Mouse (Mus musculus) lung, postnatal 25 days (tissue): ENCODE measurements around the gene Gls.

Source experiments
- DNase-seq: peaks from one replicate; pipeline ENCODE4 v3.0.0; 2022; ENCODE audit warnings: low spot score

The Gls gene

DNA sequence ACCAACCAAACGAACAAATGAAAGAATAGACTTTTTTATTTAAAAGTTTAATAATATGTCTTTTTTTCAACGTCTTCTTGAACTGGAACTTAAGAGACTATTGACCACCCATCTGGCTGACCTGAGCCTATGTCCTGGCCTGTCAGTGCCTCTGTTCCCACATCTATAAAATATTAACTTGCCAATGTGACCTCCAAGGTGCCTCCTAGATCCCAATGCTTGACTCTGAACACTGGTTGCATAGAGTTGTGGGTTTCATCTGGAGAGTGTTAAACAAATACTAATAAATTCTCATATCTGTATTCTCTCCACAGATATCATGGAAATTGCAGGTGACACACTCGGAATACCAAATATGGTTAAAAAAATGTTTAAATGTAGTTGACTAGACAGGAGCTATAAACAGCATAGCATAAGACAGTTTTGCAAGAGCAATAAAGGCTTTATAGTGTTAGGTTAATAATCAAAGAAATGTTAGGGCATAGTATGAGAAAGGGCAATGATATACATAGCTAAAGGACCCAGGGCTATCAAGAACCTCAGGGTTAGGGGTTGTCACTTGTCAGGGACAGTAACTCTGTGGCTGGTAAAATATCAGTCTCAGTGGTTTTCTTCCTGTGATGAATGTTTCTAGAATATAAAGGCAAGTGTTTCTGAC, 16.0 kb upstream of the Gls start:
- no peak for DNase-seq

DNA sequence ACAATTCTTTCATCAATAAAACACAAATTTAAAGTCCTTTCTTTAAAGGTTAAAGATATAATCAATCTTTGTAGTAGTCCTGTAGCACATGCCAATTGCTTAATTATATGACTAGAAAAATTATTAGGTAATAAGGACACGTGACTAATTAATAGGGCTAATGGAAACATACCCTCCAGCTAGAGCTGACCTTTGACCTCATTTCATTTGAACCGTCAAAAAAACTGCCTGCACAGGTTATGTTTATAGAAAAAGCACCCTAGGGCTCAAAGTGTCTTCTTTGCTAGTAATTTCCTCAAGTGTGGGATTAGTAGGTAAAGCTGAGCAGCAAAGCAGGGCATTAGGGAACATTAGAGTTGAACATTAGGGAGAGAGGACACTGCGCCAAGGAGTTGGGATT, 9.2 kb upstream of the Gls start:
- no peak for DNase-seq

DNA sequence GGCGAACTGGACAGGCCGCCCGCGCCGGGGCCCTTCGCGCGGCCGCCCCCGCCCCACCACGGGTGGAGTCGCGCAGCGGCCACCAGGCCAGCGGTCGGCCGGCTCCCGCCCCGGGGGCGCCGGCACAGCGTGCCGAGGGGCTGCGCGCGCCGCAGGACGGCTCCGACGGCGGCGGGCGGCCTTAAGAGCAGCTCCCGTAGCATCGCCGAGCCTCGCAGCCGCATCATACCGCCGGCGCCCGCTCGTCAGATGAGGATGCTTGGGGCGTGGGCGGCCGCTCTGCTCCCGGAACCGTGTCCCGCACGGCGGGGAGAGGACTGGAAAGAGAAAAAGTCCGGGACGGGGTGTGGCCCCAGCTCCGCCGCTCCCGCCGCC, 279 bp downstream of the Gls start:
- no peak for DNase-seq

DNA sequence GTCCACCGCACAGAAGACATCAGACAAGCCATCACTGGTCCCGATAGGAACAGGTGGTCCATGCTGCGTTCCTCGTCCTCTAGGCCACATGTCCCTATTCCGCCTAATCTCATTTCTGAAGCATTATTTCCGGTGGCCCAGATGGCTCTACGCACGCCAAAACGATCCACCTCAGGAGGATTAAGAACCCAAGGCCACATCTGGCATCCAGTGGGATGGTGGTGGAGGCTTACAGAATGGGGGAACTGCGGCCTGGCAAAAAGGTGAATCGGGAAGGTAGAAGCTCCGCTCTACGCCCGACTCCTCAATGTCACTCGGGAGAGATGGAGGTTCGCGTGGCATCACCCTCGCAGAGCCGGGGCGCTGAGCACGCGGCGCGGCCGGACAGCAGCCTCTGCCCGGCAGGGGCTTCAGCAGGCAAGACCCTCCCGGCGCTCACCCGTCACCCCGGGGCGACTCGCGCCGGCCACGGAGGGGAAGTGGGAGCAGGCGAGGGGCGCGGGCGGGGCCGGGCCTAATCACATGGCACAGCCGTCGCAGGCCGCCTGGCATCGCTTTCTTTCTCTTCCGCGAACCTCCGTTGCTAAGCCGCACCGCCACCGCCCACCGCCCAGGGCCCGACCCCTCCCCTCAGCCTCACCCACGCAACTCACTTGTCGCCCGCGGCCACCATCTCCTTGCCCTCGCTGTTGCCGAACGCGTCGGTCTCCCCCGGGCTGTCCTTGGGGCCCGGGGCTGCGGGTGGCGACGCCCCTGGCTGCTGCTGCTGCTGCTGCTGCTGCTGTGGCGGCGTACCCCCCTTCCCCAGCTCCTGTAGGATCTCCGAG, 880 bp downstream of the Gls start:
- peak; percentile 51 for DNase-seq

DNA sequence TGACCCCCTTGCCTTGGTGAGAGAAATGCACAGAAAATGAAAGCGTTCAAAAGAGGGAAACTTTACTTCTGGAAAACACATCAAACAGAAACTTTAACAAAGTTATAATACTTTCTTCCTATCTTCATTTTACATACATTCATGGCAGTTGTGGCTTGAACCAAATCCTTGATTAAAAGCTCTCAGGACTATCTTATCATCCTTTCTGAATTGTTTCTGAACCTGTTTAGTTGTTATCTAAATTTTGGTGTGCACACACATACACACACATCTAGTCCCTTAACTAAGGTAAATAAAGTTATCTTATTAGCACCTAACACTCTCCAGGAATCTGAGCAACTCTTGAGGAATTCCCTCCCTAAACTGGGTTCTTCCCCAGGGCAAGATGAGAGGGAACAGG, 2.6 kb downstream of the Gls start:
- DNase-seq = no peak

DNA sequence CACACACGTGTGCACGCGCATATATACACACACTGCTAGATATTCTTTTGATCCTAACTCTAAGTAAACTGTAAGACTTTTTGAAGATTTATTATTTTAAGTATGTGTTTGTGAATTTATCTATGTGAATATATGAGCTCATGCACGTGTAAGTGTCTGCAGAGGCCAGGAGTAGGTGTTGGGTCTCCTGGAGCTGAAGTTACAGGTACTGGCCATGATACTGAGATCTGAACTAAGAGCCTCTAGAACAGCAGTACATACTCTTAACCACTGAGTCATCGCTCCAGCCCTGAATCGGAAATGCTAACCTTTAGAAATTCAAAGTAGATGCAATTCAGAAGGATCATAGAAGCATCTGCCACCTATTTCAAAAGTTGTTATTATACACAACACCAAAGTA, 4.9 kb downstream of the Gls start:
- no peak for DNase-seq

DNA sequence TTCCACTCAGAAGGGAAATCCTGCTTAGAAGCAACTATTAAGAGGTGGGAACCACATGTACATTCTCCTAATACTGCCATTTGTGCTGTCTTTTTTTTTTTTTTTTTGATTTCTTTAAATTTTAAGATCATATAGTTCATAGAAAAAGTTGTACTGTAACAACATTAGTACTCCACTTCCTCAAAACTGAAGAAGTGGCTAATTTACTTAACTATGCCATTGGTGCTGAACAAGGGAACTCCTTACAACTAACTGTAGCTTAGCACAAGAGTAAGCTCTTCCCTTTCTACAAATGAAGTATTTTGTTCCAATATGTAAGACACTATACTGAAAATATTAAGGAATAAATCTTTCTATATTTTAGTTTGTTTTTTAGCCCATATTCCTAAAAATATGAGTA, 6.6 kb downstream of the Gls start:
- no peak for DNase-seq

DNA sequence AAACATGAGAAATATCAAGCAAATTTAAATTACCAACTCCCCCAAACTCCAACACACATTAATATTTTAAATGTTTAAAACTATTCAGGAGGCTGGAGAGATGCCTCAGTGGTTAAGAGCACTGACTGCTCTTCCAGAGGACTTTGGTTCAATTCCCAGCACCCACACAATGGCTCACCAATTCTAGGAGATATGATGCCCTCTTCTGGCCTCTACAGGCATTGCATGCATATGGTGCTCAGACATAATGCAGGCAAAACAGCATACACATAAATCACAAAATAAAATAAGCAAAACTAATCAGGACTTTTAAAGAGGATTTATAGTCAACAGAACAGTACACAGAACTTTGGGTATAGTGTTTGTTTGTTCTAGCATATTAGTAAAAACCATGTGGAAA, 16.3 kb downstream of the Gls start:
- no peak for DNase-seq

DNA sequence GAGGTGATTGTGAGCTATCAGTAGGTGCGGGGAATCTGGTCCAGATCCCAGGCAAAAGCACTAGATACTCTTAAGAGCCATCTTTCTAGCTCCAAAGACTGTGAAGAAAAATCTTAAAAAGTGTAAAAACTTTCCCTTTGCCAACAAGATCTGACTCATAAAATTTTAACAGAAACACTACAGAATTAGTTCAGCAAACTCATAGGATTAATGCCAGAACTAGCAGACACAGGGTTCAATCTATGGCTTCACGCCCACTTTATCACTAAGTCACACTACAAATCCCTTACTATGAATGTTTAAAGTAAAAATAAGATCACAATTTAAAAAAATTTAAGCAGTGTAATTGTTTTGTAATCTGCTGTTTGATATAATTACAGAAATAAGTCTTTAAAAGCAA, 50.0 kb downstream of the Gls start:
- no peak for DNase-seq

DNA sequence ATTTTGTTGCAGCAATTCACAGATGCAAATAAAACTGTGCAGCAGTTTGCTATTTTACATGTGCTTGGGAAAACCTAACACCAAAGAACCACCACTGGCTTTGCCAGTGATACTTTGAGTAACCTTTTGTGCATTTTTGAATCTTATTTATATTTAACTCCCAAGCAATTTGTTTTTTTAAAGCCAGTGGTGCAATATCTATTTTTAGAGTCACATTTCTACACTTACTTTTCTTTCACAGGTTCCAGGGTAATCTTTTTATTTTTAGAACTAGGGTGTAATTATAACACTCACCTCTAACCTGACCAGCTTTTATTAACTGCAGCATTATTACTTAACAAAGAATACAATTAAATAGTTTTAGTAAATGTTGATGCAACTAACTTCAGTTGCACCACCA, 51.0 kb downstream of the Gls start:
- DNase-seq = no peak

DNA sequence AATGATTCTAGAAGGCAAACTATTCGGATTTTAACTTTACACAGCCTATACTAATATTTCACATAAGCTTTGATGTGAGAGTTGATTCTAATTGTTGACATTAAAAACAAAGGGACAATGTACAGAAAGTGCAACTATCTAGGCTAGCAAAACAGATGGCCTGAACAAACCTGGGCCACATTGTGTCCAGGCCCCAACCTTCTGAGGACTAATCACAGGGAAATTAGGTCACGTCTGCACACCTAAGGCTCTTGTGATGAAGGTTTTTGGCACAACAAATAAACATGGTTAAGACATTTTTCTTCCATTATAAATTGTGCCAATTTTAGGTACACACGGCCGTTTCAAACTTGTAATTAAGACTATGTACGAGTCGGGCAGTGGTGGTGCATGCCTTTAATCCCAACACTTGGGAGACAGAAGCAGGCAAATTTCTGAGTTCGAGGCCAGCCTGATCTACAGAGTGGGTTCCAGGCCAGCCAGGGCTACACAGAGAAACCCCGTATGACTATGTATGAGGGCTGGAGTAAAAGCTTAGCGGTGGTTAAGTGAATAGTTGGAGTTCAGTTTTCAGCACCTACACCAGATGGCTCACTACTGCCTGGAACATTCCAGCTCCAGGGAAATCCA, 53.0 kb downstream of the Gls start:
- no peak for DNase-seq

DNA sequence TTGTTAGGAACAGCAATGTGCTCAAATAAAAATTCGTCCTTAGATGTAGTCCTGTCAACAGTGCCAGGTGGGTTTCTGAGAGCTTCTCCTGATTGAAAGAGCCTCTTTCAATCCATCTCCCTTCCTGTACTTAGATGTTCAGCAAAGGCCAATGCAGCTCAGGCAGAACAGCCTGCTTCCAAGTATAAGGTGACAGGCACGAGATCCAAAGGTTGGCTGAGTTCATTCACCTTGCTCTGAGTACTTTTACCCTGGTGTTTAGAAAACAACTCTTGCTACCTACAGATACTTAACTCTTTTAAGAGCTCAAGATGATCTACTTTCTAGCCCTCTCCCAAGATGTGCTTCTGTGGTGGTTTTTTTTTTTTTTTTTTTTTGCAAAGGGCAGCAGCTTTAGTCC, 56.0 kb downstream of the Gls start:
- DNase-seq = no peak

DNA sequence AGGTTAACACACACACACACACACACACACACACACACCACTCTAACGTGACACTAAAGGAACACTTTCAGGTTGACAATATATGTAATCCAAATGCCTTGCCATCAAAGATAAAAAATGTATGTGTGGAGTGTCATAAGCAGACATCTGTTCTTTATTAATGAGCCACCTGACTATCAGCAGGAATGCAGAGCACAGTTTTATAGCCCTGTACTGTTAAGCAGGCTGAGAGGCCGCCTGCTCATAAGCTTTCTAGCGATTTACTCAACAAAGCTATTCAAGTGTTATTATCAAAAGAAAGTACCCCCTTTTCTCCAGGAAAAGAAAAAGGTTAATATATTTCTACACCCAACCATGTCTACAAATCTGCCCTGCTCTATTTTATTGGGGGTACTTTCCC, 57.0 kb downstream of the Gls start:
- no peak for DNase-seq

DNA sequence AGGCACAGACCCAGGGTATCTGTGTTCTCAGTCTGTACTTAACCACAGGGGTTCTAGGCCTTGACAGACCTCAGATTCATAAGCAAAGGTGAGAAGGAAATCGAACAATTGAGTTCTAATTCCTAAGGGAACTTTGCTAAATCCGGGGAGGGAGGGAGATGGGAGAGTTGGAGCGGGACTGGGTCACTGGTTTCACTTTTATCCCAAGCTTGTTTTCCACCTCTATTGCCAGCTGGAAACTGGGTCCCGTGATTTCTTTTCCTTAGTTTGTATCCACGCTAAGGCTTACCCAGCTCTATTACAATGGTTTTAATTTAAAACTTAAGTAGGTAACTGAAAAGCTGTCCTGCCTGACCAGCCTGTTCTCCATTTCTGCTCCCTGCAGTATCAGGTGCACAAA, 57.7 kb downstream of the Gls start:
- DNase-seq = no peak

DNA sequence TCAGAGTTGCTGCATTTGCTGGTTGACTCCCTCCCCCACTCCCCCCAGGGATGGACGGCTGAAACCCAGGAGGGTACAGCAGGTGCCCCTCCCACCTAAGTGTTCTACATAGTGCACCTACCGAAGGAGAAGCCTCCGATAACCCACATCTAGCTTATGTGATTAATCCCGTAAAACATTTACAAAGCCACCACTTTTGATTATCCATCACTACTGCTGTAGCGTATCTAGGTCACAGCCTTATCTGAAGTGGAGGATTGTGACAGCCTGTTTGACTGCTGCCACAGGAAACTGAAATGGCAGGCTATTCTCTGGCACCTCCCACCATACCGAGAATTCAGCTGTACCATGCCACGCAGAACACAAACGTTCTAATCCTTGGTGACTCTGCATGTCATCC, 61.8 kb downstream of the Gls start:
- DNase-seq = no peak

DNA sequence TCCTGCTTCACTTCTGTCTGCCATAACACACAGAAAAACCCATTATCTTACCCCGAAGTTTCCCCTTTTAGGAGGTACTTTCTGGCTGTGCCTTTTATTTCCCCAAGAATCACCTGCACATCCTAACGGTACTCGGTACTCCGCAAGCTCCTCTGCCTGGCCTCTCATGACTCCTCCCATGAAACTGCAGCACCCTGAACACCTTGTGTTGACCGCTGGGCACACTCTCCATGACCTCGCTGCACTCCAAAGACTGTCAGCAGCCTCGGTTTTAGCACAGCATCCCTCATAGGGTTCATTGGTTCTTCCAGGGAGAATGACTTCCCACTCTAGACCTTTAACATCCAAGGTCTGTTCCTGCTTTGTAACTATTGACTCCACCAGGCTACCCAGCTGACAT, 62.3 kb downstream of the Gls start:
- DNase-seq = no peak

DNA sequence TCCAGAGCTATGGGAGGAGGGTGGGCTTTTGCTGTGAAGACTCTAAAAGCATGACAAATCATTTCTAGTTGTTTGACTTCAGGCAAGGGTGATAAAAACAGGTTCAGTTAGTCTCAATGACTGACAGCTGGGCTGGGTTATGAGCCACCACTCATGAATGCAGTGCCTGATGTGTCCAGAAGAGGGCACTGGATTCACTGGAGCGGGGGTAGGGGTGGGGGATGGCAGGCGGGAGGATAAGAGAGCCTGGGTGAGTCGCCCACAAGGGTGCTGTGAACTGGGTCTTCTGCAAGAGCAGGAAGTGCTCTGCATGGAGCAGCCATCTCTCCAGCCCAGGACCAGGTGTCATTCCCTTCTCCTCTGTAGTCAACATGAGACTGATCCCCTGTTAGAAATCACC, 63.0 kb downstream of the Gls start:
- no peak for DNase-seq

DNA sequence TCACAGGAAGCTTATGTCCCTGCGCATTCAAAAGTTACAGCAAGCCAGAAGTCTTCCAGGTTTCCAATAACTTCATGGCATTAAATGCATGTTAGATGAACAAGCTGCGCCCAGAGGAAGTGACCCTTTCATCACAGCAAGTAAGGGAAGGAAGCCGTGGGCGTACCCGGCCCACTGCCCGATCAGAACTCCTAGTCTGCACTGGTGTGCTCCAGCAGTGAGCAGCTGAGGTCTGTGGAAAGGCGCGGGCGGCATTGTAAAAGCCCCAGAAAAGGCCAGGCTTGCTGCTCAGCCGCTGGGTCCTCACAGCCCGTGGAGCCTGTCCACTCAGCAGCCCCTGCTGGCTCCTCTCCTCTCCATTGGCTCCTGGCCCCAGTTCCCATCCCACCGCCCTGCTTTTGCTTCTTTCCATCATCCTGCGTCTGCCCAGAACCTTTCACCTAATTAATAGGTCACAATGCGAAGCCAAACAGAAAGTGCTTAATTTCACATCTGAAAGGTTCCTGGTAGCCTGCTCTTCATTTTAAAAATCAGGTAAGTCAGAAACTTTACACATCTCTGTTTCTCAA, 66.3 kb downstream of the Gls start:
- no peak for DNase-seq

DNA sequence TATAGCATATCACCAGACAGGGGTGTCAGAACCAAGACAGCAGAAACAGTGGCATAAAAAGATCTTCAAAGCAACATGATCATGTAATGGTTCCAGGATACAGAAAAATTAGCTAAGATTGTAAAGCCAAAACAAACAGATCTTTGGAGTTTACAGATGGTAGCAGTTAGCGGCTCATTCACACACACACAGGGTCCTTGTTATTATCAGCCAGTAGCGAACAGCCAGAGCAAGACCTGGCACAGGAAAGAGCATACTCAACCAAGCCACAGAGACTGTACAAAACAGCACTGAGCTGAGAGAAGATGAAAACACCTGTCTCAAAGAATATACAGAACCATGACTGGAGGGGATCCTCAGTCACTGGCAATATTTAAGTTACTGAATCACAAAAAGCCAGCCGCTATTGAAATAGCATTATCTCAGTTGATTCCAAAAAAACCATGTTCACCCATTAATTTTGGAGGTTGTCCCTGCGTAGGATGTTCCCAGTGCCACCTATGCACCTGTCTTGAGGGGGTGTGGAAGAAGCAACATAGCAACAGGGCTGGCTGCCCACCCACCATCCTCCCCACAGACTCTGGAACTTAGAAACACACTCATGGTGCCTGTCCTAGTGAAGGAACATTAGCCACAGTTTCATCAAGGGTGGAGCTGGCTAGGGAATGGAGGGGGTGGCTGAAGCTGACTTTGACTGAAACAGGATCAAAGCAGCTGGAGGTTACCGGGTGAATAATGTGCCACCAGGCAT, 69.2 kb downstream of the Gls start:
- no peak for DNase-seq

DNA sequence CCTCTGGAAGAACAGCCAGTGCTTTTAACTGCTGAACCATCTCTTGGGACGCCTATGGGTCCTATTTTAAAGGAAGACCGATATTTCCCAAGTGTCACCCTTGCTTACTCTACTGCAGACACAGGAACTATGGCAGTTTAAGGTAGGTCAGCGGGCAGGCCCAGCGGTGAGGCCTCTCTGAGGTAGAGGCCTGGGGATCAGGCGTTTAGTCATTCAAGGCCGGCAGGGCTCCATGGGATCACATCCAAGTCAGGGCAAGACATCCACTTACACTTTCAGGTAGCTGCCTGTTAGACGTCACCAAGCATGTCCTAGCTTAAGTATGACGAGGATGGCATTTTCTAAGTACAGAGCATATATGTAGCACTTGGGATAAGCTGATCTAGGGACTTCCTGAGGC, 71.9 kb downstream of the Gls start:
- no peak for DNase-seq

DNA sequence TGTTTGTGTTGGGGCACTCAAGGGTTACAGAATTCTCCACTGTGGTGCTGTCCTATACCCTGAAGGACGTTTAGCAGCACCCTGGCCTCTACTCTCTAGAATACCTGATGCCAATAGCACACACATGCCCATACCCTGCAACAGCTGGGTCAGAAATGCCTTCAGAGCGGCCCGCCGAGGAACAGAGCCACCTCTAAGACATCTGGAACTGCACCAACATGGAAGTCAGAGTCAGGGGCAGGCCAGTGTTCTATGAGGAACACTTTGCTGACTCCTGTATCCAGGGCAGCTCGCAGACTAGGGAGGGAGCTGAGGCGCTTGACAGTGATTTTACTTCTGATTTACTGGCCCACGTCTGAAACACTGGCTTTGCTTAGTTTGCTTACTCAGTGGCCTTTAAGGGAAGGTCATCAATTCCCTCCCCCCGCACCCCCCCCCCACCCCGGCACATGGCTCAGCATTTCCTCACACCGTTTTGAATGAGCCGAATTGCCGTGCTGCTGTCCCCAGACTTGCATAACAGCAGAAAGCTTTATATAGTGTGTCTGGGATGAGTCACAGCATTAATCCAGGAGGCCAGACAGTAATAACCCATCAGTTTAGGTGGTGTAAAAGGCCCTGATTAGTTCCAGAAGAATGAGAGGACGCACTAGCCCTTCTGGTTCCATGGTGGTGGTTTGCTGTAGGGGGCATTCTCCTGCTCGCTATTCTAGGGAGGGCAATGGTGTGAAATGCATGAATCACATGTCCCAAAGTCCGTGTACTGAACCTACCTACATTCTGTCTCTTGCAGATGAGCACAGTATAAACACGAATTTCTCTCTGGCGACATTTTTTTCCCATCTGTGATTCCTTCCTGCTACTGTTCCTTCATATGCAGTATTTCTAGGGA, 74.3 kb downstream of the Gls start:
- no peak for DNase-seq
